Mouse (Mus musculus) stomach, embryonic 15.5 days (tissue): ENCODE measurements around the gene Lin7a. TPM values are rescaled to one million over a fixed set of nuclear protein-coding genes. Genes with fewer than 3 reads are reported as not detected.

Experiments
- ATAC-seq: fragments of 200-750 bp; cut with Nextera tagmentation; 2 replicates; pipeline ENCODE4 v1.8.0; 2017; ENCODE audit warnings: low read depth, moderate number of reproducible peaks, moderate TSS enrichment; ENCODE audit not compliant: insufficient read depth, low FRiP score
- H3K27ac ChIP-seq: fragments of 300-500 bp; sonication (generic); 2 replicates; pipeline ENCODE4 v1.5.1; 2015; ENCODE audit warnings: mild to moderate bottlenecking, inconsistent platforms
- H3K27me3 ChIP-seq: fragments of 300-500 bp; sonication (generic); replicated peaks from 2 replicates; pipeline ENCODE4 v1.6.1; 2015; ENCODE audit warnings: inconsistent platforms
- H3K36me3 ChIP-seq: fragments of 300-500 bp; sonication (generic); 2 replicates; pipeline ENCODE4 v1.6.1; 2015; ENCODE audit warnings: inconsistent platforms
- H3K4me1 ChIP-seq: fragments of 300-500 bp; sonication (generic); 2 replicates; pipeline ENCODE4 v1.6.1; 2015; ENCODE audit warnings: inconsistent platforms
- H3K4me2 ChIP-seq: fragments of 300-500 bp; sonication (generic); 2 replicates; pipeline ENCODE4 v1.6.1; 2015; ENCODE audit warnings: mild to moderate bottlenecking, inconsistent platforms
- H3K4me3 ChIP-seq: fragments of 300-500 bp; sonication (generic); replicated peaks from 2 replicates; pipeline ENCODE4 v1.5.1; 2015; ENCODE audit warnings: inconsistent platforms
- H3K9ac ChIP-seq: fragments of 300-500 bp; sonication (generic); 2 replicates; pipeline ENCODE4 v1.6.1; 2015; ENCODE audit warnings: inconsistent platforms
- H3K9me3 ChIP-seq: fragments of 300-500 bp; sonication (generic); 2 replicates; pipeline ENCODE4 v1.6.1; 2016; ENCODE audit warnings: inconsistent platforms
- WGBS: fragments of 180-500 bp; shearing (Covaris S2); methylation state at CpG from one replicate; pipeline ENCODE4 v1.1.7; 2015; 5-methylcytosine and 5-hydroxymethylcytosine counted together
- polyA plus RNA-seq: library from polyadenylated mRNA; unstranded; fragments of >200 nt; fragmentation: Nextera tagmentation; extraction: Ambion mirVana; gene quantifications from 2 replicates; pipeline ENCODE4 v1.2.1, GENCODE M21; 2015

Gene Lin7a
- polyA plus RNA-seq, 1 experiment from 2014 or later = 3.8 TPM

DNA sequence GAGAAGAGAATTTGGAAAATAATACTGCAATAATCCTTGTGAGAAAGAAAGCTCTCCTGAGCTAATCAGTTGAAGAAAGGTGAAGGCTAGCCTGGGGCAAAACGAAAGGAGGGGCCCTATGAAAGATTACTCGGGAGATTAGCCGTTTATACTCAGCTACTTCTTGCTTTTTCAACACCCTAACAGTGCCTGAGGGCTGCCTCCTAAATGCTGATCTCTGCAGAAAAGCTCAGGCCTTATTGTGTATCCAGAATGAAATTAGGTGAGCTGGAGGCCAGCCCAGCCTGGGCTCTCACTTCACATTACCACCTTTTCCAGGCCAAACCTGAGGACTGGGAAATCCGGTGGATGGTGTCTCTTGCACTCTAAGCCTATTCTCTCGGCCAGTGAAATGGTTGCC, 165.5 kb downstream of the Lin7a start:
- 65% methylated on average over 5 of the region's 5 CpGs for WGBS

DNA sequence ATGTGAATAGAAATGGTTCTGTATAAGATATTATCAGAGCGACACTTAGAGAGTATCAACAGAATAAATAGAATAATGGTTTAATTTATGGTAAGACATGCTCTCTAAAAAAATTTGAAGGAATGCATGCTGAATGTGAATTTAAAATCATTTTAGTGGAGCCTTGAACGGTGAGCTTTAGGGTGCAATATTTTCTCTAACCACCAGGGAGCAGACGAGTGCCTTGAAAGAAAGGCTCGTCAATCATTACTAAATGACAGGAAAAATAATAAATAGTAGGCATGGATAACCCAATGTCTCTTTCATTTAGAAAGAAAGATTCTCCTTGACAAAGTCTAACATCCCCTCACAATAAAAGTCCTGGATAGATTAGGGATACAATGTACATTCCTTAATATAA, 171.3 kb downstream of the Lin7a start:
- H3K4me1 ChIP-seq = no peaks in the 10 kb centered on the region
- H3K27ac ChIP-seq = no peak overlapping the region
- H3K36me3 ChIP-seq = no peaks in the 10 kb centered on the region
- no peaks in the 10 kb centered on the region for H3K27me3 ChIP-seq
- H3K9me3 ChIP-seq = no peaks in the 10 kb centered on the region
- H3K4me3 ChIP-seq = no peak overlapping the region
- whole genome bisulfite sequencing = 10% methylated on average over 4 of the region's 4 CpGs
- no peak overlapping the region for H3K4me2 ChIP-seq
- H3K9ac ChIP-seq = no peak overlapping the region
- ATAC-seq = no peak

More for the DNA sequence above, 165.5 kb downstream of the Lin7a start:
- H3K9me3 ChIP-seq = no peaks in the 10 kb centered on the region
- H3K27me3 ChIP-seq = no peaks in the 10 kb centered on the region
- no peak overlapping the region for H3K4me2 ChIP-seq
- no peak overlapping the region for H3K27ac ChIP-seq
- no peaks in the 10 kb centered on the region for H3K4me1 ChIP-seq
- H3K9ac ChIP-seq = no peak overlapping the region
- no peak for ATAC-seq
- H3K36me3 ChIP-seq = no peaks in the 10 kb centered on the region
- no peak overlapping the region for H3K4me3 ChIP-seq

DNA sequence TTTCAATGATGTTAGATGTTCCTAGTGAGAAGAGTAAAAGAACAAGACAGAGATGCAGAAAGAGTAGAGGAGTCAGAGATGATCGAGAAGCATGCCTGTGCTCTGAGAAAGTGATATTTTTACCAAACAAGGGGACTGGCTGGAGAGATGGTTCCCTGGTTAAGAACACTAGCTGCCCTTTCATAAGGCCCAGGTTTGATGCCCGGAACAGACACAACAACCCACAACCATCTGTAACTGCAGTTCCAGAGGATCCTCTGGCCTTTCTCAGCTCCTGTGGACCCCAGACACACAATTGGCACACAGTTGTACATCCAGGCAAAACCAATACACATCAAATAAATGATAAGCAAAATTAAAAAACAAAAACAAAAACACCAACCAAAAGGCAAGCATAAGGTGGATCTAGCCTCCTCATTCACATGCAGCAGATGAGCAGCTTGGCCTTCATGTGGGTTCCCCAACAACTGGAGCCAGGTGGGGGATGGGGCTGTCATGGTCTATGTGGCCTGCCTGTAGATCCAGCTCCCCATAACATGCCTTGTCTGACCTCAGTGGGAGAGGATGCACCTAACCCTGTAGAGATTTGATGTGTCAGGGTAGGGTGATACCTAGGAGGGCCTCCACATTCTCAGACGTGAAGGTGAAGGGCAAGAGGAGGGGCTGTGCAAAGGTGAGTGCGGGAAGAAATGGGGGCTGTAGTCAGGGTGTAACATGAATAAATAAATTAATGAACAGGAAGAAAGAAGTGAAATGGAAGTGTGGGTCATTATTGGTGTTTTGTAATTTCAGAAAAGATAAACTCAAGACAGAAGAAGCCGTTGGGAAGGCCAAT, 178.2 kb downstream of the Lin7a start:
- Histone ChIP-seq H3K27ac (no peak overlapping the region), H3K4me2 (no peak overlapping the region), H3K4me3 (no peak overlapping the region), H3K36me3 (no peaks in the 10 kb centered on the region), H3K9me3 (no peaks in the 10 kb centered on the region), H3K27me3 (no peaks in the 10 kb centered on the region), H3K4me1 (no peaks in the 10 kb centered on the region), H3K9ac (no peak overlapping the region)
- WGBS = 81% methylated on average over 5 of the region's 5 CpGs
- no peak for ATAC-seq

DNA sequence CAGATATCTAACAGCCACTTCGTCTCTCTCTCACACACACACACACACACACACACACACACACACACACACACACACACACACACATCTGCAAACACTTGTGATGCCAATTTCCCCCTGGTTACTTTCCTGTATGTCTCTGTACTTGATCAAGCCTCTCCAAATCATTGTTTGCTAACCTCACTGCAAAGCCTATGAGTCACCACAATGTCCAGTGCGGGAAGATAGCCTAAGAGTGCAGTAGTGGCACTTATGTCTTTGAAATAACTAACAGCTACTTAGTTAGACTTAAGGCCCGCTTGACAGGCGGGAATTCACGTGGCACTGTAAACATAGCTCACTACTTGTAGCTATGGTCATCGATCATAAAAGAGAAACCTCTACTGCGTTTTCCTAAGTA, 196.3 kb downstream of the Lin7a start:
- Histone ChIP-seq H3K4me2 (no peak overlapping the region), H3K4me3 (no peak overlapping the region), H3K27ac (no peak overlapping the region), H3K9me3 (no peaks in the 10 kb centered on the region), H3K9ac (no peak overlapping the region), H3K36me3 (no peaks in the 10 kb centered on the region), H3K27me3 (no peaks in the 10 kb centered on the region), H3K4me1 (no peaks in the 10 kb centered on the region)
- WGBS = 61% methylated on average over 7 of the region's 7 CpGs
- no peak for ATAC-seq

Other genes starting within 250 kb of the Lin7a start
- gene Acss3, start 148.0 kb upstream of the Lin7a start, polyA plus RNA-seq = 0.98 and 1.4 TPM in 2 replicates
- gene Myf5, start 214.4 kb downstream of the Lin7a start, polyA plus RNA-seq = 0.26 and 0.40 TPM in 2 replicates
- gene Myf6, start 223.1 kb downstream of the Lin7a start, polyA plus RNA-seq = 0.48 TPM in 1 of 2 replicates, not detected in the other